Mouse (Mus musculus): Measurements from ENCODE around the gene Tmem174.

Tmem174 gene

GRCm38 (mm10) chr13:98637145-98637544 is at the start of gene Tmem174:
Gene Tmem174, minus strand, starts transcription at chr13:98637410.
- DNase-seq (ENCODE audit: low read depth, low spot score), result no peak

DNA sequence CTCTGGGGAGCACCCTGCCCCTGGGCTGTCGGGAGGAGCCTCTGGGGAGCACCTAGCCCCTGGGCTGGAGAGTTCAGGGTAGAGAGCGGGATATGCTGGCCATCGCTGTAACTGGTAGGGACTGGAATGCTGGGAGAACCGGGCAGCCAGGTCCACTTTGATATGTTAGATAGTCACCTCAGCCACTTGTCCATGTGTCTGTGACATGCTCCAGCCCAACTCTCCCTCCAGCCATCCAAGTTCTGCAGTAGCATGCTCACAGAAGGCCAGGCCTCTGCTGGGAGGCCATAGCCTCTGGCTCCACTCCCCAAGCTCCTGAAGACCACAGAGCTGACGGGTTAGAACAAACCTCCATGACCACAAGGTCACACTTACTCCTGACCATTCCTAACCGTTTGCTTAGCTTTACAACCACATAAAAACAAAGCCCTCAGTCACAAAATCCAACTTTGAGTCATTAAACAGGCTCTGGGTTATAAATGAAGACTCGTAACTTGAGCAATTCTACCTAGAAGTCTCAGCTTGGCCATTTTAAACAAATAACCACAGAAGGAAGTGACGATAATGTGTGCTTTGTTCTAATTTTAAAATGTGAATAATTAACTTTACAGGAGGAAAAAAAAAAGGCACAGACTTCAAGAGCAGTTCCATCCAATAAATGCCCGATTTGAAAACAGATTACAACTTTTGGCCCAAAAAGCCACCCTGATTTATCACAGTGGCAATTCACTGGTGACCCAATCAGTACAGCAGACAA is 47.1 kb upstream of the Tmem174 start:
- DNase-seq (ENCODE audit: low read depth, low spot score), result no peak

- no peak for DNase-seq (ENCODE audit: low read depth, low spot score)
Measured at GRCm38 (mm10) chr13:98683412-98683811, 46.2 kb upstream of the Tmem174 start.

DNA sequence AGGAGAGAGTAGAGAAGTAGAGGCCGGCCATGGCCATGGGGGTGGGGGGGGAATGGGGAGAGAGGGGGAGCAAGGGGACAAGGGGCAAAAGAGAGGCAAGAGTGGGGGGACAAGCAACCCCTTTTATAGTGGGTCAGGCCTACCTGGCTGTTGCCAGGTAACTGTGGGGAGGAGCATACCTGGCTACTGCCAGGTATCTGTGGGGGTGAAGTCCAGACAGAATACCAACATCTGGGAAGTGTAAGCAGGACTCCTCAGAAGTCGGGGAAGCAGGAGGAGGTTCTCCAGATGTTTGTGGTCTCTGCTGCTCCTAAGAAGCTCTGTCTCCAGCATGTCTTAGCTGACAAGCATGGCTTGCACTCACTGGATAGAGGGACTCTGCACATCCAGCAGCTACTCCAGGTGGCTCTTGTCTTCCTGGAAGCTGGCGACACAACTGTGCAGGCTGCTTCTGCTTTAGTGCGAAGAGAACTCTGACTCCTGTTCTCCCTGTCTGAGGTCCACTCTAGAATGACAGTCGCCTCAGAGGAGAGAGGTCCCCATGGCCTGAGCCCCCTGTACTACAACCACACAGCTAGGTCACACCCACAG is 43.4 kb upstream of the Tmem174 start:
- DNase-seq (ENCODE audit: low read depth, low spot score), result no peak

GRCm38 (mm10) chr13:98679631-98680041 is 42.4 kb upstream of the Tmem174 start:
- DNase-seq (ENCODE audit: low read depth, low spot score), result no peak

DNA sequence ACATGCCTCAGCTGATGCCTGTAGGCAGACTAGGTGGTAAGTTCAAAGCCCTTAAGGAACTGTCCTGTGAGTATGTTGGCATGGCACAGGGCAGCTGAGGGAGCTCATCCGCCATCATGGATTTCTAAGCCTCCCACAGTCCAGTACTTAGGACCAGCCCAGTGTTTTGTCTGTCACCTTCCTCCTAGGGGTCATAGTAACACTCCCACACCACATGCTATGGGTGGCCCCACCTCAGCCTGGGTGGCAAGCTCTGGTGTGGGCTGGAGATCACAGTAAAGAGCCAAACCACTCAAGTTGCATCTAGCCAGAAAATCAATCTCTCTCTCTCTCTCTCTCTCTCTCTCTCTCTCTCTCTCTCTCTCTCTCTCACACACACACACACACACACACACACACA is 42.0 kb upstream of the Tmem174 start:
- DNase-seq (ENCODE audit: low read depth, low spot score), result no peak

DNA sequence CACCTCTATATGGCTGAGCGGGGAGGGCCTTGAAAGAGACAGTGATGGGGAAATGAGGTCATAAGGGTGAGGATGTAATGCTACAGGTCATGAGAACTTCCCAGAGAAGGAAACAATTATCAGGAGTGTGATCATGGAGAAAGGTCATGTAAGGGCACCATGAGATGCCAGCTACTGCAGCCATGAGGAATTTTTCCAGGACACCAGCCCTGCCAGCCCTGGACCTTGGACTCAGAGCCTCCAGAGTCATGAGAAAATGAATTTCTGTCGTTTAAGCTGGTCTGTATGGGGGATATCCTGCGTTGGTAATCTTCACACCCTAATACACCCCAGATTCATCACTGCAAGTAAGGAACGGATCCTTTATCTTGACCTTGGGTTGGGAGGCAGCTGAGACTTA is 36.7 kb upstream of the Tmem174 start:
- no peak for DNase-seq (ENCODE audit: low read depth, low spot score)

- no peak for DNase-seq (ENCODE audit: low read depth, low spot score)
Measured at GRCm38 (mm10) chr13:98669296-98669695, 32.1 kb upstream of the Tmem174 start.

DNA sequence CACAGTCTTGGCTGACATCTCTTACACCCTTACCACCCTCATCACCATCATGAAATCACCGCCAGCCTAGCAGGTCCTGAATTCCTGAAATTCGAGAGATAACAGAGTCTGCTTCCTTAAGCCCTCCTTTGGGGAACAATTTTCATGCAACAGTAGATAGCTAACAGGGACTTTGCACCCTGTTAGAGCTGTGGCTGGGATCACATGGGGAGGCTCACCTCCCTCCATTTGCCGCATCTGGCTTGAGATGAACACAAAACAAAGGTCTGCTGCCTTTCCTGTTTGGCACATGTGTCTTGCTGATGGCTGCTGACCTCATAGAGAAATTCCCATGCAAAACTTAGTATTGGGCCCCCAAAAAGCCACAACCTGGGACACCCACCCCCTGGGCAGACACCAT is 30.1 kb upstream of the Tmem174 start:
- DNase-seq (ENCODE audit: low read depth, low spot score), result no peak

- no peak for DNase-seq (ENCODE audit: low read depth, low spot score)
Measured at GRCm38 (mm10) chr13:98665240-98665639, 28.0 kb upstream of the Tmem174 start.

DNA sequence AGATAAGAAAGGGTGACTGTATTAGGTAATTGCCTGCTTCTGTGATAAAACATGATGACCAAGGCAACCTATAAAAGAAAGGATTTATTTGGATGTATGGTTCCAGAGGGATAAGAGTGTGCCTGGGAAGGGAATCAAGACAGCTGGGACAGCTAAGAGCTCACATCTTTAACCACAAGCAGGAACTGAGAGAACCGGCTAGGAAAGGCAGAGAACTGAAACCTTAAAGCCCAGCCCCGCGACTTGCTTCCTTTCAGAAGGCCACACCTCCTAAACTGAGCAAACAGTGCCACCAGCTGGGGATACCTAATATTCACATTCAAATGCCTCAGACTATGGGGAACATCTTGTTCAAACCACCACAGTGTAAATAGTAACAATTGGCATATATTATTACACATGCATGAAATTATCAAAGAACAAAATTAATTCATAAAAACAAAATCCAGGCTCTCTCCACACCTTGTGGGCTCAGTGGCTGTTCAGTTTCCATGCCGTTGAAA is 25.0 kb upstream of the Tmem174 start:
- DNase-seq (ENCODE audit: low read depth, low spot score), result no peak

DNA sequence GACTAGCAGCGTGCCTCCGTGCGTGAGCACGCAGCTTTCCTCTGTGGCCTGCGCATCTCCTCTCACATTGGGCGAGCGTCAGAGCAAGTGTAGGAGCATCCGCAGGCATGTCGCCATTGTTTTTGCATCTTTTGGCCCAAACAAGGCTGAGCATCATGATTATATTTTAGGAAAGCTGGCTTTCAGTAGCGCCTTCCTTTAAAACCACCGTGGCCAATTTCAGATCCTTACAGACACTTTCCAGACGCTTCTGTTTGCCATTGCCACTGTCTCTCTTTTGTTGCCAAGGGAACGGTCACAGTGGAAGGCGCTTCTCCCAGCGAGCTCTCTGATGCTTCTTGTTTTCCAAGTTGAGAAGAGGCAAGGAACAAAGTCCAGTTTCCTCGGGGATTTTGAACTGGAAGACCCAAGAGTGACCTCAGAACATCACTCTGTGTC is 18.8 kb upstream of the Tmem174 start:
- peak; percentile 78 for DNase-seq (ENCODE audit: low read depth, low spot score)

GRCm38 (mm10) chr13:98655346-98655745 is 18.1 kb upstream of the Tmem174 start:
- DNase-seq (ENCODE audit: low read depth, low spot score), result peak; percentile 25

GRCm38 (mm10) chr13:98654129-98654939 is 17.1 kb upstream of the Tmem174 start:
- DNase-seq (ENCODE audit: low read depth, low spot score), result peak; percentile 8

DNA sequence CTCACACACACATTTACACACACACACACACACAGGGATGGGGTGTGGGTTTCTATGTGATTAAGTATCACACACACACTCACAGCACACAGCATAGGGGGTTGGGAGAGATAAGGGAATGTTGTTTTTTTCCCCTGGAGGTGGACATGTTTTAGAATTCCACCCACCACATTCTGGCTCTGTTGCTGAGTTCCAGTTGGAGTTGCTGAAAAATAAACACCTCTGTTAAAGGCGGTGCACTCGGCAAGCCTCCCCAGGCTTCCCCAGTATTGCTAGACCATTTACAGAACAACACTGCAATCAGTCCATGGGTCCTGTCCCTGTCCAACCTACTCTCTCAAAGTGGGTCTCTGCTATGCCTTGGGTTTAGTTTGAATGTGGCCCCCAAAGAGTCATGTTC is 15.0 kb upstream of the Tmem174 start:
- DNase-seq (ENCODE audit: low read depth, low spot score), result peak; percentile 75

DNA sequence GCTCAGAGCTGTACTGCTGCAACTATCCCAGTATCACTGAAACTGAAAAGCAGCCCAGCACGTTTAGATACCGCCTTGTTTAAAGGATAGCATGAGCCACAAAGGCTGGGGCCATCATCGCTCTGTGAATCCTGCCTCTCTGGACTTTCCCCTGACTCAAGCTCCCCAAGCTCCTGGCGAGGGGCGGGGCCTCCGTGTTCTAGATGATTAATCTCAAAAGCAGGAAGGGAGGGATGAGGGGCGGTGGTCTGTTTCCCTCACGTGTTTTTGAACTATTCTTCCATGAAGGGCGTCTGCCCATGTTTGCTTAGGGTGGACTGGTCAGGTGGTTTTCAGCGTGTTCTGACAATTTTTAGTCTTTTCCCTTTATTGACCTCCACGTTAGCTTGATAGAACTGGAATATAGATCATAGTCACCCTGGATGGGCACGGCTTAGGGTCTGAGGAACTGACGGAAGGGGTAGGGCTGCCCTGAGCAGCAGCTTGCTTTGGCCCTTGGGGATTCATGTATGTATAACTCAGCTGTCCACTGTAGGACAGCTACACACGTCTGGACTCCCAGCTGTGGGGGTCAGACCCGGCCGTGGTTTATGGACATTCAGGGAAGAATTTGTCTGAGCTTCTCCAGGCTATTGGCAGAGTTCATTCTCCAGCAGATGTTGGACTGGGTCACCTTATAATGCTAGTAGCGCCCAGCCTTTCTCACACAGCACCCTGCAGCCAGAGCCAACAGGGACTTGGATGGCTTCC is 14.2 kb upstream of the Tmem174 start:
- DNase-seq (ENCODE audit: low read depth, low spot score), result peak; percentile 23

DNA sequence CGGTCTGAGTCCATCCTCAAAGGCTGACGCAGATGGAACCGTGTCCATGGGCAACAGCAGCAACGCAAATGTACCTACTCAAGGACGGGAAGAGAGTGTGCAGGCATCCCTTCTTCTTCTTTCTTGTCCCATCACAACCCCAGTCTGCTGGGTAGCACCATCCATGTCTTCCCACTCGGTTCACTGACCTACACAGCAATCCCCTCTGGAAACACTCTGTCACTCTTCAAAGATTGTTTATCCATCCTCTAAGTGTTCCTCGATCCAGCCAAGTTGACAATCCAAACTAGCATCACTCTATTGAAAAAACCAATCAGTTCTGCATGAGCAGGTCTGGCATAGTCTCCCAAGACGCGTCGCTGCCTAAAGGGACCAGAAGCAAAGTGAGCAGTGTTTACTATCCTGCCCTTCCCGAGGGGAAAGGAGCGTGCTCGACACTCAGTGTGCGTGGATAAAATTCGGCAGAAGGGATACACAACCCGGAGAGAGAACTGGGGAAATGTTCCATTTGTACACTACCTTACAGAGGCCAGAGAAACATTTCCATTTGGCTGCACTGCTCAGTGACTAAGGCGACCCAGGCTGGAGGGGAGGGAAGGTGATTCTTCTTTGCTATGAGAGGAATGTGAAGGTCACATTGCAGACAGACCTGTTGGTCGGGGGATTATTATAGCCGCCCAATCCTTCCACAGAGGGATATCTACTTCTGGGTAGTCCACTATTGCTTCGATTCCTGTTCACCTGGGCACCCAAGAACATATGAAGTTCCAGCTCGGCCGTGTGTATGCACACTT is 10.8 kb upstream of the Tmem174 start:
- no peak for DNase-seq (ENCODE audit: low read depth, low spot score)

GRCm38 (mm10) chr13:98638507-98639166 is 1.4 kb upstream of the Tmem174 start:
- DNase-seq (ENCODE audit: low read depth, low spot score), result no peak

DNA sequence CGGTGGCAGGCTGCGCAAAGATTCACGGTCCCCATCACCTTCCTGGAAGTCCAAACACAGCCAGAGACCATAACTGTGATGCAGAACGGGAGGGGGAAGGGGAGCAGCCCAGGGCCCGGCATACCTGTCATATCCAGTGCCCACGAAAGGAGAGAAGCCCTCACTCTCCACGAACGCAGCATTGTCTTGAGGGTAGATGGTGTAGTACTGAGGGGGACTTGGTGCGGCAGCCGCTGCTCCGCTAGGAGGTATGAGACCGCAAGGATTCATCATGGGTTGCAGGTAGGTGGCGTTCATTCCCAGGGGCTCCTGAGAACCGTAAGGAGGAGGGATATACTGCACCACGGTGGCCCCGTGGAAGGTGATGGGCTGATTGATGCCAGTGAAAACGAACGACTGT is 639 bp downstream of the Tmem174 start:
- DNase-seq (ENCODE audit: low read depth, low spot score), result no peak

Data from brain, adult 2 months (tissue).